Mouse (Mus musculus) lung, postnatal 4 days (tissue): Measurements from ENCODE around the gene Mitf.

ENCODE experiments used
- DNase-seq, 2 experiments: peaks; one replicate each; pipeline ENCODE4 v3.0.0; 2021

Mitf gene

DNA sequence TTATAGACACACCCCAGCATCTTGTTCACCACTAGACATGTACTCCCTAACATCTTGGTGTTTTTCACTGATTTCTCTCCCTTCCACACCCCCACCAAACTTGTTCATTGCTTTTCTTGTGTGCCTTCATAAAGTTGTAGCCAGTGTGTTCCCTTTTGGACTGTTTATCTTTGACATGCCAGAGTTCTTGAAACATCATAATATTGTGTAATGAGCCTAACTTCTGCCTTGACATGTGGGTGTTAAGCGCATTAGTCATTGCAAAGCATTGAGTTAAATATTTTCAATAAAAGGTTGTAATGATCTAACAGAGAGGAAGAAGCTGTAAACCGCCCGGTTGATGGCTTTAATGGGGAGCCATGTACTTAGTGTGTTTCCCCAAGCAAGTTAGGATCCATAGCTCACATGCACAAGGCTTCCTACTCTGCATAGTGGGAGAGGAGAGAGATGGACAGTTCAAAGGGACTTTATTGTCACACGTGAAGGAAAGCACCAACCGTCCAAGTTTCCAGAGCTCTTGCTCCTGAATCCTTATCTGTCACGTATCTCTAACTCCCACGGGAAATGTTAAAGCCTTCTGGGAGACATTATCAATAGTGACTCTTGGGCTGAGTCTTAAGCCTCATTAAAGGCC lies 19.9 kb downstream of the Mitf start:
- DNase-seq = no peak

DNA sequence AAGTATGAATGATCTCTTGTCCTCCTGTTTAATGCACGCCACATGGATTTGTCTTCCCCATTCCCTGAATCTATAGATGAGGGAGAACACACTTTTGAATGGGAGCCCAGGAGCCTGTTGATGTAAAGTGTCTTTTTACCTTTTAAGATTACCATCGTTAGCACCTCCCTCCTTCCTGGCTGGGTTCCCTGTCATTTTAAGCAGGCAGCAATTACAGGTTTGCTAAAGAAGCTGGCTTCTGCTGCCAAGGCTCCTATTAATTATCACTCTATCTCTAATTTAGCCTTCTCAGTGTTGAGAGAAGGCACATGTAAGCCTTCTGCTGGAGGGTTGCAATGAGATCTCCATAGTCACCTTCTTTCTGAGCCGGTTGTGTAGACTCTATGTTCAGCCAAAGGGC lies 21.2 kb downstream of the Mitf start:
- no peak for DNase-seq

- no peak for DNase-seq
Observed at GRCm38 (mm10) chr6:97828822-97829719, 22.2 kb downstream of the Mitf start.

GRCm38 (mm10) chr6:97832501-97832900 lies 25.6 kb downstream of the Mitf start:
- DNase-seq = no peak

DNA sequence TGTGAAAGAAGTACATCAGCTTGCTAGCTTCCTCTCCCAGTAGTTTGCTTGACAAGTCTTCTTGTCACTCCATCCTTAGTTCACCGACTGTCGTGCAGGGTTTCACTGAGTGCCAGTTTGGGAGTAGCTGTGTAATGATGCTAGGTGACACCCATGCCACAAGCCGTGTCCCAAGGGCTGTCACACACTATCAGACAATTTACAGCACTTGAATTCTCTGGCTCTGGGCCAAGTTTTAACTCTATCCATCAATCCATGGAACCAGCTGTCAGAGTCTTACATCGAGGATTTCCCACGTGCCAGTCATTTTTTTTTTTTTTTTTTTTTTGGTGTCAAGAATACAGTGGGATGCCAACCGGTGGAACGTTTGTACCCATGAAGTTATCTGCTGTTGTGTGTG lies 29.3 kb downstream of the Mitf start:
- DNase-seq = no peak

DNA sequence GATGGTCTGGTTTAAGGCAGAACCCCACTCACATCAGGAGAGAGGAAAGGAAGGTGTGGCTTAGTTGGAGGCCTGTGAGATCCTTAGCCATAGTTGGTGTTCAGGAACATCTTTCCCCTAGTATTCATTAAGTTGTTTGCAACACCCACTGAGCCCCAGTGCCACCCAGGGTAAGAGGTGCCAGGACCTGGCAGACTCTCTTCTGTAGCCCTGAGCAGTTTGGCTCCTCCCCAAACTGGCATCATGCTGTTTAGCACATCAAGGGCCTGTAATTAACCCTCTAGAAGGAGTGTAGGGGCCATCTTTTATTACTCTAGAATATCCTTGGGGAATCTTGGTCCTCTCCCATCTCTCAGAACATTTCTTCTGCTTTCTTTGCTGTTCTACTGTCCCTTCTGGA lies 30.9 kb downstream of the Mitf start:
- no peak for DNase-seq

DNA sequence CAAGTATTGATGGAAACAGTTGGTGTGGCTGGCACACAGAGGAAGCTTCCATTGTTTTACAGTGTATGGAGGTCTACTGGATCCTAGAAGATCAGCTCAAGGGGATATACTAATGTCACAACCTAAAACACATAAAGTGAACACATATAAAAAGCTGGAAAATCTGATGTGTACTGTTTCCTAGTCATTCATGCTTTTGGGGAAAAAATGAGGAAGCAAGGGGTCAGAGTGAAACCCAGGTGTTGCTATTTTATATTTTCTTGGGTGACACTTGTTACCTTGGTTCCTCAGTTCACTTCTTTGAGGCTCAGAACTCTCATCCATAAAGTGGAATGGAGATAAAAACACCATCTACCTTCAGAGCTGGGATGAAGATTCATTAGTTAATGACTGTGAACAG lies 32.7 kb downstream of the Mitf start:
- DNase-seq = no peak

- no peak for DNase-seq
Observed at GRCm38 (mm10) chr6:97844112-97844511, 37.3 kb downstream of the Mitf start.

DNA sequence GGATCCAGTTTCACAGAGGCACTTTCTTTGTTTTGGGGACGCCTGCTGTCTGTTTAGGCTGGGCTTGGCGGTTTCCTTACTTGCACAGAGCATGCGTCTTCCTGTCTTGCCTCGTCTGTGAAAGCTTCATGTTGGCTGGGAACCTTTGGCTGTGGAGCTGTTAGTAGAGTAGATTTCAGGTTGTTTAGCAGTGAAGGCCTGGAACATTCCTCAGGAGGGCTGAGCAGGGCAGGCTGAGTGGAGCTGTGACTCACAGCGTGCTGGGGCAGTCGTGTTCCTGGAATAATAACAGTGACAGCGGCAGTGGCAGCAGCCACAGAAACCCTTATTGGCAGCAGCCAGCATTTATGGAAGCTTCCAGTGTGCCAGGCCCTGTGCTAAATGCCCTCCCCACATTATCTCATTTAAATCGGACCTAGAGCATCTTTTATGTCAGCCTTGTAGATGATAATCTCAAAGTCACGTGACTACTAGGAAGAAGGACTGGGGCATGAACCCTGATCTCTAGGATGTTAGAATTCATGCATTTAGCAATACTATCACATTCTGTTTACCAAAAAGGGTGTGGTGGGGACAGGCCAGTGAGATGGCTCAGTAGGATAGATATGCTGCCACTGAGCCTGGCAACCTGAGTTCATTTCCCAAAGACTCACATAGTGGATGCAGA lies 41.5 kb downstream of the Mitf start:
- peak; percentile 31 to 58 for DNase-seq

- DNase-seq = no peak
Observed at GRCm38 (mm10) chr6:97854236-97854635, 47.4 kb downstream of the Mitf start.

DNA sequence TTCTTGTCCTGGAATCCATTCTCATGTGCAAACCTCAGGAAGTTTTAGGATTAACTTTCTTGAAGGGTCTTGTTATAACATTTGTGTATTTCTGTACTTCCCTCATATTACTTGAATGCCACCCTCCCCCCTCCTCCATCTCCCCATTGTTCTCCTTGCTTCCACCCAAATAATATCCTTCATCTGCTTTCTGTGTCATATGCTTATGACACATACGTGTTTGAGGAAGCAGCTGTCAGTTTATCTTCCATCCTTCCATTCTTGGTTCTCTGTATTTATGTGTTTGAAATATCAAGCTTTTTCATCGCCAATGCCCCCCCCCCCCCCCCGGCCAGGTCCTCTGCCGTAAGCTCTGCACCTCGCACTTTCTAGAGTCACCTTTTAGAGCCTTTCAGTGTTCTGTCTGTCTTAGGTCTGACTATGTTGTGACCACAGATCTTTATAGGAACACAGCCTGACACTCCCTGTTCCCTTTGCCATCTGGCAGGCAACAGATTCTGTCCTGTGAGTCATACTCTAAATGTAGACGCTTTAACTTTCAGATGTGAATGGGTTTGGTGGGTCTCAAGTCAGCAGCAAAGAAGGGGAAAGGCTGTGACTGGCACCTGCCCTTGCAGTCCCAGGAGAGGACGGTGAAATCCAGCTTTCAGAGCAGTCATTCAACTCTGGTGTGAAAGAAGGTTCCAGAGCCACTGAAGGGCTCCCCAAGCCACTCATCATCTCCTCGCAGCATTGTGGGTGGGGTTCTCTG lies 48.7 kb downstream of the Mitf start:
- no peak for DNase-seq

DNA sequence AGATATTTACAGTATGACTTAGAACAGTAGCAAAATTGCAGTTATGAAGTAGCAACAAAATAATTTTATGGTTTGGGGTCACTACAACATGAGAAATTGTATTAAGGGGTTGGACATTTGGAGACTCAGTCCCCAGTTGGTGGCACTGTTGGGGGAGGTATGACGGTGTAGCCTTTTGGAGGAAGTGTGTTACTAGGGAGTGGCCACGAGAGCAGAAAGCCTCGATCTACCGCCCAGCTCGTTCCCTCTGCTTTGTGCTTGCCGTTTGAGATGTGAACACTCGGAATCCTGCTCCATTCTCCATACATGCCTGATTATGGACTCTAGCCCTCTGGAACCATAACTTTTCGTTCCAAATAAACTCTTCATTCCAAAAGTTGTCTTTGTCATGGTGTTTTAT lies 49.6 kb downstream of the Mitf start:
- DNase-seq = no peak

DNA sequence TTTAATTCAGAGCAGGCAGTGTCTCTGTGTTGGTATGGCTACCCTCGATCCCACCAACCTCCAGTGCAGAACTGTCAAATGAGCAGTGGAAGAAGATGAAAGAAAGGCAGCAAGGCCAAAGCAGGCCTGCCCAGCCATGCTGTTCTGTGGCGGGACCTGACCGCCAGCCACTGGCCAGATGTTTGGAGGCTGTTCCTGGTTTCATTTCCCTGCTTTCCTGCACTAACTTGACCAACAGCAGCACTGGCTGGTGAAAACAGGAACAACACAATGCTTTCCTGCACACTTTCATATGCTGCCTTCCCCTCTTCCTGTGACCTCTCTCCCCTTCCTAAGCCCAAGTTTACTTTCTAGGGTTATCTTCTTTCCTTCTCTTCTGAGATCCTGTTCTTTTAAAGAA lies 50.8 kb downstream of the Mitf start:
- peak; percentile 42 to 48 for DNase-seq

GRCm38 (mm10) chr6:97866575-97866974 lies 59.7 kb downstream of the Mitf start:
- no peak for DNase-seq

- no peak for DNase-seq
Observed at GRCm38 (mm10) chr6:97868005-97868404, 61.2 kb downstream of the Mitf start.

DNA sequence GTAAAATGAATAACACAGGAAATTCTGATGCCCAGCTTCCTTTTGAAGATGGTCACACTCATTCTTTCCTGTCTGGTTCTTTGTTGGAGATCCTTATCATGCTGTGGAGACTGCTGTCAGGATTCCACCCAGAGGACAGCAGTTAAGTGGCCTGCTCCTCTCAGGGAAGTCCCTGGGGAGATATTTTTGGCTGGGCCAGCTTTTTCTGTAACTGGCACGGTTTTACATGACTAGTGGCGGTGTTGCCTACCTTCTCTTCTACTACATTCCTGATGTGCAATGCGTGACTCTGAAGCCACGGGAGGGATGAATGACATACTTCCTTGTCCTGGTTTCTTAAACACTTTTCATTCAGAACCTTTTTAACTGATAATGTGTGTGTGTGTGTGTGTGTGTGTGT lies 63.1 kb downstream of the Mitf start:
- no peak for DNase-seq

DNA sequence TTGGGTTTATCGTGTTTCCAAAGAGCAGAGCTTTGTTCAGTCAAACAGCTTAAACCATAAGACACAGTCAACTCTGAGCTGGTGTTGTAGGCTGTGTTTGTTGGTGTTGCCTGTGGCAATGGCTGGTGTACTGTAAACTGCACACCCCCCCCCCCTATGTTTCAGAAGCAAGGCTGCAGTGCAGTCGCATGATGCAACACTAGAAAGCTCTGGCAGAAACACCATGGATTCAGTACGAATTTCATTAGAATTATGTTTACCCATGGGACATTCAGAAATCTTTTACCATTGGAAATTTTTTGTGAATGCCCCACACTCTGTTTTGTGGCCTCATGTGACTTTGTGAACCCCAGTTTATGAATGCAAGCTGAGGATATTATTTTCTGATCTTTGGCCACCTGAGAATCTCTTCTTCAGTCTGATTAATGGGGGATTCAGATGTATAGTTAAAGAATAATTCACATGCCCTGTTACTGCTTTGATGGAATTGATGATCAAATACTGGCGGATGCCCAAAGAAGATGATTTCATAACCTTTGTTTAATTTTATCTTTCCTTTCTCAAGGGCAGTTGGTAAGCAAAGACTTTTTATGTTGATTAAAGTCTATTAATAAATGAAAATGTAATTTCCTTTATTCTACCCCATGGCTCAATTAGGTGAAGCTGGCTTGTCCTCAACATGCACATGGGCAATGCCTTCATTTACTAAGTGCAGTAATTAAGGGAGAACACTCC lies 64.6 kb downstream of the Mitf start:
- DNase-seq = no peak

DNA sequence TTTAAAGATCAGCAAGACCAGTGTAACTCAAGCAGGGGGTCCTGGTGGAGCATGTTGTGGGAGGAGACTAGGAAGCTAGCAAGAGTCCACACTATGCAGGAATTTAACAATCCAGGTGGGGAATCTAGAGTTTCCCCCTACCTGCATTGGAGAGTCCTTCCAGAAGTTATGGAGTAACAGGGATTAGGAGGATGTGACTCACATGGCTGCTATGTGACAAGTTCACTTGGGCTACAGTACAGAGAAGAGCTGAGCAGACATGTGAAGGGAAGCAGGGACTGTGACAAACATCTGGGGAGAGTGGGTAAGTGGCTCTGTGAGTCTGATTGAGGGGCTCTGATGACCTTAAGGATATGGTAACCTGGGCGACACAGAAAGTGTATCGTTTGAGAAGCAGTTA lies 66.2 kb downstream of the Mitf start:
- DNase-seq = no peak

DNA sequence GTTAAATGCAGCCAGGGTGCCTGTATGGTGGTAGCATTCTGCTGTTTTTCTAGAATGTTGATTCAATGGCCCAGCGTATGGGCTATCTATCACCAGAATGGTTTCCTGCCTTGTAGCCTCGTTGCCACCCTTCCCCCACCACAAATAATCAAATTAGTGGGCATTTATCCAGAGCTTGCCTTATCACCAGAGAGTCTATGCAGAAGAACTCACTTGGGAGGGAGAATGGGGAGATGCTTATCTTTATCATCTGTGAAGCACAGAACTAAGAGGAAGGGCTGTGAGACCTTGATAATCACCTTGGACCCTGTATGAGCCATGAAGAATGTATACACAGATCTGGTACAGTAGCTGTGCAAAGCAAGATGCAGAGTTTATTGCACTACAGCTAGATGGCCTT lies 70.1 kb downstream of the Mitf start:
- DNase-seq = no peak

- no peak for DNase-seq
Observed at GRCm38 (mm10) chr6:97877492-97877891, 70.6 kb downstream of the Mitf start.

DNA sequence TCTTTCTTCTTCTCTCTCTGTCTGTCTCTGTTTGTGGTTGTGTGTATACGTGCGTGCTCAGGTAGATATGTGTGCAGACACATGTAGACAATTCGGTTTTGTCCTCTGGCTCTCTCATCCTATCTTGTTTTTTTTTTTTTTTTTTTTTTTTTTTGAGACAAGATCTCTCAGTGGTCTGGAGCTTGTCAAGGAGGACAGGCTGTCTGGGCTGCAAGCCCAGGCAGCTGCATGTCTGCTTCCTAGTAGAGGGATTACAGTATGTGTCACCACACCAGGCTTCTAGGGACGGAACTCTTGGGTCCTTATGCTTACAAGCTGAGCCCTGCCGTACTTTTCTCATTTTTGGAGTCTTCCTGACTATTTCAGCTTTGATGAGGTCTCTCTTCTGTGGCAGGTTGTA lies 73.5 kb downstream of the Mitf start:
- no peak for DNase-seq

- DNase-seq = no peak
Observed at GRCm38 (mm10) chr6:97881935-97882334, 75.1 kb downstream of the Mitf start.

- no peak for DNase-seq
Observed at GRCm38 (mm10) chr6:97882931-97883330, 76.1 kb downstream of the Mitf start.
